In the genomic region with DNA sequence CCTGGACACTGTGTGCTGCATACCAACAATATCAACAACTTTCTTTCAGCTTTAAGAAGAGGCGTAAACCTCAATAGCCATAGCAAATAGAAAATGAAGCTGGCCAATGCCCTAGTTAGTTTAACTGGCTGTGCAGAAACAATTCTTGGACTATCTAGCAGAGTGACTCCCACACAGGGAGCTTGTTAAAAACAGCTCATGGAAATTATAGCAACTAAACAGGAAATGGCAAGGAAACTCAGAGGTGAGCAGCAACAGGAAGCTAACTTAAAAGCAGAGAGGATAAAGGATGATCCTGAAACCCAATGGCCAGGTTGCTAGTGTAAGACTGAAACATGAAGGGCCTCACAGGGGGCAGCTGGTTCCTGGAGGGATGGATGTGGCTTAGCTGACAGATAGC, we compare ENCODE assay signal across 23 mouse cellular contexts.
DNase-seq lines count a peak whose midpoint lies in the region; ATAC-seq lines count a peak whose summit lies in the region.
"Had no signal": no experiment of that assay in that cellular context is flagged by ENCODE, and none has a peak within 500 bp of the region (broad histone marks: within the 10 kb centered on the region; RNA-seq: fewer than 3 reads in every experiment).

No protein-coding gene starts in this region.

- no peak overlapping the region for H3K9ac ChIP-seq in kidney, embryonic 14.5 days (ENCODE audit: low read depth, low read length)
- H3K9ac ChIP-seq: embryonic facial prominence, embryonic 13.5 days; embryonic facial prominence, embryonic 15.5 days; forebrain, embryonic 12.5 days had no signal

- H3K4me3 ChIP-seq in kidney, embryonic 14.5 days (ENCODE audit: low read length), result no peak overlapping the region
- H3K4me3 ChIP-seq: embryonic facial prominence, embryonic 13.5 days; embryonic facial prominence, embryonic 15.5 days; erythroblast, embryonic 14.5 days; forebrain, embryonic 10.5 days; forebrain, embryonic 12.5 days had no signal

- peak; percentile 24 for DNase-seq in heart, adult 11 months
- DNase-seq in heart, adult 9 months (ENCODE audit: low spot score in 2 of 2), result no peak
- DNase-seq in induced T-regulatory cell, adult 2 months (ENCODE audit: low read depth), result peak; percentile 18
- no peak for DNase-seq in thymus, postnatal 4 days
- DNase-seq: adrenal gland, adult 2 months; adrenal gland, postnatal 10 days; adrenal gland, postnatal 25 days; cerebellum, adult 11-12 months; cerebellum, adult 2 months; cerebellum, adult 9-10 months; cerebellum, postnatal 14 days; cerebellum, postnatal 36 days; embryo, embryonic 11 days had no signal

- no peak overlapping the region for H3K27ac ChIP-seq in kidney, embryonic 14.5 days (ENCODE audit: low read depth, low read length)
- H3K27ac ChIP-seq: embryonic facial prominence, embryonic 13.5 days; embryonic facial prominence, embryonic 15.5 days; forebrain, embryonic 10.5 days; forebrain, embryonic 12.5 days had no signal

- H3K4me2 ChIP-seq in kidney, embryonic 14.5 days (replicated peaks; ENCODE audit: low read depth, low read length), result no peak overlapping the region
- H3K4me2 ChIP-seq: embryonic facial prominence, embryonic 13.5 days; embryonic facial prominence, embryonic 15.5 days; forebrain, embryonic 12.5 days had no signal

- peaks cover 15% of the 10 kb centered on the region for H3K36me3 ChIP-seq in kidney, embryonic 14.5 days (ENCODE audit: control insufficient read depth, insufficient read depth, low read length)

- no peaks in the 10 kb centered on the region for H3K9me3 ChIP-seq in kidney, embryonic 14.5 days (ENCODE audit: control insufficient read depth, low read length)
- H3K9me3 ChIP-seq: embryonic facial prominence, embryonic 13.5 days; embryonic facial prominence, embryonic 15.5 days; forebrain, embryonic 10.5 days; forebrain, embryonic 12.5 days had no signal

- no peaks in the 10 kb centered on the region for H3K27me3 ChIP-seq in kidney, embryonic 14.5 days (ENCODE audit: control insufficient read depth, insufficient read depth, low read length)
- H3K27me3 ChIP-seq: embryonic facial prominence, embryonic 13.5 days; embryonic facial prominence, embryonic 15.5 days; forebrain, embryonic 12.5 days had no signal

- WGBS in kidney, embryonic 14.5 days, result 100% methylated on average over 1 of the region's 1 CpGs

- H3K4me1 ChIP-seq in kidney, embryonic 14.5 days (ENCODE audit: control insufficient read depth, insufficient read depth, low read length), result no peaks in the 10 kb centered on the region
- H3K4me1 ChIP-seq: embryonic facial prominence, embryonic 13.5 days; embryonic facial prominence, embryonic 15.5 days; forebrain, embryonic 10.5 days; forebrain, embryonic 12.5 days had no signal

- peak; percentile 10 for ATAC-seq in CD4-positive, CD25-positive, alpha-beta regulatory T cell, adult 4 months
- no peak for ATAC-seq in granulocyte monocyte progenitor cell, adult 5-6 weeks (replicated peaks; ENCODE audit: poor library complexity, severe bottlenecking)
- ATAC-seq in kidney, embryonic 14.5 days (ENCODE audit: low FRiP score, low TSS enrichment), result no peak
- ATAC-seq: forebrain, embryonic 14.5 days; forebrain, embryonic 16.5 days had no signal

Comparison
In these comparisons a context has a peak if more than half of its experiments do, and no peak if none do; other contexts are left out.
1. DNase-seq: peak in heart, adult 11 months (single experiment) and induced T-regulatory cell, adult 2 months (single experiment); none in heart, adult 9 months (0 of 2) and thymus, postnatal 4 days (single experiment).